13 mouse cellular contexts compared by ENCODE assay signal in genomic region chr5:4201368-4201767, GRCm38 (mm10). TPM values are rescaled to one million over a fixed set of nuclear protein-coding genes. Genes with fewer than 3 reads are reported as not detected.
DNase-seq lines count a peak whose midpoint lies in the region; ATAC-seq and TF ChIP-seq lines count a peak whose summit lies in the region.
"Had no signal": no experiment of that assay in that cellular context is flagged by ENCODE, and none has a peak within 500 bp of the region (broad histone marks: within the 10 kb centered on the region; RNA-seq: fewer than 3 reads in every experiment).

No protein-coding gene starts in this region.

- H3K9ac ChIP-seq in hindbrain, embryonic 14.5 days, result no peak overlapping the region
- no peak overlapping the region for H3K9ac ChIP-seq in hindbrain, embryonic 12.5 days
- H3K9ac ChIP-seq in midbrain, embryonic 15.5 days, result no peak overlapping the region
- H3K9ac ChIP-seq: embryonic facial prominence, embryonic 12.5 days; lung, embryonic 15.5 days had no signal

- no peak overlapping the region for H3K4me3 ChIP-seq in hindbrain, embryonic 14.5 days (replicated peaks; ENCODE audit: low read length)
- no peak overlapping the region for H3K4me3 ChIP-seq in hindbrain, embryonic 12.5 days
- no peak overlapping the region for H3K4me3 ChIP-seq in E14TG2a.4 (replicated peaks; ENCODE audit: low read length)
- H3K4me3 ChIP-seq in midbrain, embryonic 15.5 days, result no peak overlapping the region
- H3K4me3 ChIP-seq: embryonic facial prominence, embryonic 12.5 days; lung, embryonic 15.5 days had no signal

- ATAC-seq in hindbrain, embryonic 14.5 days (ENCODE audit: low FRiP score), result no peak
- ATAC-seq in hindbrain, embryonic 12.5 days (ENCODE audit: low FRiP score), result no peak
- no peak for ATAC-seq in erythroblast, adult 5-6 weeks (replicated peaks; ENCODE audit: low FRiP score, poor library complexity, severe bottlenecking)
- no peak for ATAC-seq in midbrain, embryonic 15.5 days (replicated peaks)

- H3K27me3 ChIP-seq in hindbrain, embryonic 14.5 days (ENCODE audit: control insufficient read depth, insufficient read depth, low read length), result no peaks in the 10 kb centered on the region
- no peaks in the 10 kb centered on the region for H3K27me3 ChIP-seq in hindbrain, embryonic 12.5 days
- no peaks in the 10 kb centered on the region for H3K27me3 ChIP-seq in E14TG2a.4 (ENCODE audit: insufficient read depth, low read length)
- no peaks in the 10 kb centered on the region for H3K27me3 ChIP-seq in midbrain, embryonic 15.5 days (replicated peaks)
- H3K27me3 ChIP-seq: embryonic facial prominence, embryonic 12.5 days; lung, embryonic 15.5 days had no signal

- peak; percentile 53 for TF ChIP-seq CTCF in E14TG2a.4 (conservative IDR thresholded peaks at IDR 0.05; ENCODE audit: low read length)

- H3K27ac ChIP-seq in hindbrain, embryonic 14.5 days, result no peak overlapping the region
- no peak overlapping the region for H3K27ac ChIP-seq in hindbrain, embryonic 12.5 days
- no peak overlapping the region for H3K27ac ChIP-seq in midbrain, embryonic 15.5 days
- H3K27ac ChIP-seq: embryonic facial prominence, embryonic 12.5 days; lung, embryonic 15.5 days had no signal

- H3K36me3 ChIP-seq in hindbrain, embryonic 14.5 days (replicated peaks; ENCODE audit: control insufficient read depth, insufficient read depth), result no peaks in the 10 kb centered on the region
- H3K36me3 ChIP-seq in hindbrain, embryonic 12.5 days, result no peaks in the 10 kb centered on the region
- no peaks in the 10 kb centered on the region for H3K36me3 ChIP-seq in E14TG2a.4 (ENCODE audit: insufficient read depth, low read length)
- H3K36me3 ChIP-seq in midbrain, embryonic 15.5 days (replicated peaks), result no peaks in the 10 kb centered on the region
- H3K36me3 ChIP-seq: embryonic facial prominence, embryonic 12.5 days; lung, embryonic 15.5 days had no signal

- no peaks in the 10 kb centered on the region for H3K4me1 ChIP-seq in hindbrain, embryonic 14.5 days (replicated peaks; ENCODE audit: control insufficient read depth, insufficient read depth, low read length)
- H3K4me1 ChIP-seq in hindbrain, embryonic 12.5 days, result no peaks in the 10 kb centered on the region
- H3K4me1 ChIP-seq in E14TG2a.4 (replicated peaks; ENCODE audit: low read depth, low read length), result no peaks in the 10 kb centered on the region
- no peaks in the 10 kb centered on the region for H3K4me1 ChIP-seq in midbrain, embryonic 15.5 days
- H3K4me1 ChIP-seq: embryonic facial prominence, embryonic 12.5 days; lung, embryonic 15.5 days had no signal

- peak; percentile 64 for DNase-seq in hindbrain, embryonic 14.5 days (ENCODE audit: low spot score)
- DNase-seq in 3134 (ENCODE audit: extremely low read depth, insufficient read length, low spot score), result peak; percentile 40
- DNase-seq in embryo, embryonic 11 days, result peak; percentile 37
- no peak for DNase-seq in c-Kit-positive CD71-positive TER-119-positive erythroid progenitor cells, embryonic 14.5 days (ENCODE audit: low spot score)
- DNase-seq: adrenal gland, adult 2 months; thymus, adult 18-20 months had no signal

- no peaks in the 10 kb centered on the region for H3K9me3 ChIP-seq in hindbrain, embryonic 14.5 days (ENCODE audit: control insufficient read depth, low read length)
- H3K9me3 ChIP-seq in hindbrain, embryonic 12.5 days (replicated peaks), result no peaks in the 10 kb centered on the region
- peaks cover 15% of the 10 kb centered on the region for H3K9me3 ChIP-seq in E14TG2a.4 (ENCODE audit: low read length)
- H3K9me3 ChIP-seq in midbrain, embryonic 15.5 days, result no peaks in the 10 kb centered on the region
- H3K9me3 ChIP-seq: embryonic facial prominence, embryonic 12.5 days; lung, embryonic 15.5 days had no signal

- no peak overlapping the region for H3K4me2 ChIP-seq in hindbrain, embryonic 14.5 days (replicated peaks)
- no peak overlapping the region for H3K4me2 ChIP-seq in hindbrain, embryonic 12.5 days (replicated peaks)
- H3K4me2 ChIP-seq in midbrain, embryonic 15.5 days, result no peak overlapping the region
- H3K4me2 ChIP-seq: embryonic facial prominence, embryonic 12.5 days; heart, embryonic 11.5 days; lung, embryonic 15.5 days had no signal

RNA-seq across cellular contexts. Expression of gene Mterf1b, which starts 9.2 kb away (rescaled TPM):
- polyA plus RNA-seq in hindbrain, embryonic 14.5 days (2014; fragmentation: Nextera tagmentation; extraction: Ambion mirVana), result 2.4 and 2.5 TPM in 2 replicates
- polyA plus RNA-seq in hindbrain, embryonic 12.5 days (2016; fragmentation: Nextera tagmentation; extraction: Ambion mirVana), result 2.9 and 4.1 TPM in 2 replicates
- total RNA-seq in erythroblast, adult 5-6 weeks (2015; ENCODE audit: low replicate concordance), result 8.8 TPM in 1 of 2 replicates, not detected in the other
- 3.5 TPM in 2 replicates for total RNA-seq in erythroblast, adult 5-6 weeks (2017; ENCODE audit: low replicate concordance)
- polyA plus RNA-seq in midbrain, embryonic 15.5 days (2015; fragmentation: Nextera tagmentation; extraction: Ambion mirVana), result 3.3 and 4.7 TPM in 2 replicates
- polyA plus RNA-seq: adrenal gland, adult 2 months had no signal
